Mouse (Mus musculus) heart, embryonic 13.5 days (tissue): ENCODE results near the gene Noct. TPM values are rescaled to one million over a fixed set of nuclear protein-coding genes. Genes with fewer than 3 reads are reported as not detected.

Experiments used
- ATAC-seq: fragments of 200-750 bp; cut with Nextera tagmentation; 2 replicates; pipeline ENCODE4 v1.8.0; 2017; ENCODE audit warnings: moderate TSS enrichment; ENCODE audit not compliant: insufficient number of reproducible peaks, low FRiP score, low TSS enrichment; ENCODE audit errors: extremely low read depth
- H3K27ac ChIP-seq: fragments of 300-500 bp; sonication (generic); replicated peaks from 2 replicates; pipeline ENCODE4 v1.5.1; 2015; ENCODE audit warnings: moderate library complexity, mild to moderate bottlenecking, inconsistent platforms
- H3K27me3 ChIP-seq: fragments of 300-500 bp; sonication (generic); replicated peaks from 2 replicates; pipeline ENCODE4 v1.6.1; 2015; ENCODE audit warnings: mild to moderate bottlenecking, inconsistent platforms
- H3K36me3 ChIP-seq: fragments of 300-500 bp; sonication (generic); 2 replicates; pipeline ENCODE4 v1.6.1; 2015; ENCODE audit warnings: mild to moderate bottlenecking, inconsistent platforms
- H3K4me1 ChIP-seq: fragments of 300-500 bp; sonication (generic); 2 replicates; pipeline ENCODE4 v1.6.1; 2015; ENCODE audit warnings: inconsistent platforms
- H3K4me2 ChIP-seq: fragments of 300-500 bp; sonication (generic); 2 replicates; pipeline ENCODE4 v1.6.1; 2015; ENCODE audit warnings: inconsistent platforms, mild to moderate bottlenecking, moderate library complexity
- H3K4me3 ChIP-seq: fragments of 300-500 bp; sonication (generic); 2 replicates; pipeline ENCODE4 v1.5.1; 2015; ENCODE audit warnings: moderate library complexity, mild to moderate bottlenecking, inconsistent platforms
- H3K9ac ChIP-seq: fragments of 300-500 bp; sonication (generic); 2 replicates; pipeline ENCODE4 v1.6.1; 2015; ENCODE audit warnings: inconsistent platforms, mild to moderate bottlenecking, moderate library complexity
- H3K9me3 ChIP-seq: fragments of 300-500 bp; sonication (generic); 2 replicates; pipeline ENCODE4 v1.6.1; 2016; ENCODE audit warnings: inconsistent platforms
- WGBS: fragments of 180-500 bp; shearing (Covaris S2); methylation state at CpG from one replicate; pipeline ENCODE4 v1.1.7; 2015; ENCODE audit warnings: mixed read lengths; 5-methylcytosine and 5-hydroxymethylcytosine counted together
- polyA plus RNA-seq: library from polyadenylated mRNA; unstranded; fragments of >200 nt; fragmentation: Nextera tagmentation; extraction: Ambion mirVana; gene quantifications from 2 replicates; pipeline ENCODE4 v1.2.1, GENCODE M21; 2015

Noct gene
- polyA plus RNA-seq, 1 experiment from 2014 or later = 8.6 TPM

DNA sequence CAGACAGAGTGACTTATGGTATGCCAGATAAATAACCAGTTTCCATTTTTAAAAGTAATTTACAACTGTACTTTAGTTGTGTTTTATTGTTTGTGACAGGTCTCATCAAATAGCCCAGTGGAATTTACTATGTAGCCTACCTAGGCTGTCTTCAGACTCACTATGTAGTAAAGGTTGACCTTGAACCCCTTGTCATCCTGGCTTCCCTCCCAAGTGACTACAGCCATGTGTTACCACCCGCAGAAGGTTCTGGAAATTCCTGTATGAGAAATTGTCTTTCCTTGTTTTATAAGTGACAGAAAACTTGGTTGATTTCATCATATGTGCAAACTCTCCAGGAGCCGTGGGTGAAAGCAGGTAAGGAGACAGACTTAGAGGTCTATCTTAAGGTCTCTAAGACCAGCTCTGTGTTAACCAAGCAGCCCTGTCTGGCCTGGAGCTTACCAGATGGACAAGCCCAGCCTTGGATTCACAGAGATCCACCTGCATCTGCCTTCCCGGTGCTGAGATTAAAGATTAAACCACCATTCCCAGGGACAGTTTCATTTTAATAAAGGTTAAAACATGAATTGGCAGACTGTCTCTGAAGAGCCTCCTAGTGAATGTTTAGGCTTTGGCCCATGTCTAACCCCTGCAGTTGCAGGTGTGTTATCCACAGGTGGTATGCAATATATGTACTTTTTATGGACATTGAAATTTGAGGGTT lies 8.1 kb downstream of the Noct start:
- no peak for ATAC-seq
- Histone ChIP-seq H3K9me3 (no peaks in the 10 kb centered on the region), H3K4me3 (no peak overlapping the region), H3K27ac (peak overlapping the region; percentile 96), H3K9ac (no peak overlapping the region; the same call in 1 of the 2 replicates), H3K4me2 (no peak overlapping the region), H3K36me3 (no peaks in the 10 kb centered on the region), H3K27me3 (no peaks in the 10 kb centered on the region), H3K4me1 (peaks cover 66% of the 10 kb centered on the region)
- 81% methylated on average over 3 of the region's 3 CpGs for WGBS

DNA sequence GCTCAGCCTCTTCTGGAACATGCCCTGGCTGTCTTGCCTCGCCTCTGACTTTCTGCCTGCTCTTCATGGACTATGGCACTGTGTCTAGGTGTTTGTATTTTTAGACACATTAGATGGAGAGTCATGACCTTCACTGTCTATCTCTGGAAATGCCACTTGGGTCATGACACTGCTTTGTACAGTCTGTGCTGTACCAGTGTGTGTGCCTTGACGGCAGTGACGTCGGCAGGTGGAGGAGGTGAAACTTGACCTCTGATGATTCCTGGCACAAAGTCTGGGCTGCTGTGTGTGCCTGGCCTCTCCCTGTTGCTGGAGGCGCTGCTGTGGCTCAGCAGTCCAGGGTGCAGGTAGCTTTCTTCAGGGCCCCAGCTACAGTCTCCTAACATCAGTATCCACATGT lies 9.2 kb downstream of the Noct start:
- H3K4me1 ChIP-seq = peaks cover 72% of the 10 kb centered on the region
- peak; percentile 39; the same call in 1 of the 2 replicates for ATAC-seq
- no peak overlapping the region for H3K4me3 ChIP-seq
- H3K36me3 ChIP-seq = no peaks in the 10 kb centered on the region
- H3K4me2 ChIP-seq = peak overlapping the region; percentile 52
- no peaks in the 10 kb centered on the region for H3K9me3 ChIP-seq
- peak overlapping the region; percentile 96 for H3K27ac ChIP-seq
- H3K9ac ChIP-seq = peak overlapping the region; percentile 65
- 30% methylated on average over 5 of the region's 5 CpGs for WGBS
- H3K27me3 ChIP-seq = no peaks in the 10 kb centered on the region

- WGBS = 22% methylated on average over 13 of the region's 13 CpGs
- no peak overlapping the region for H3K4me3 ChIP-seq
- H3K4me1 ChIP-seq = peaks cover 68% of the 10 kb centered on the region
- peak overlapping the region; percentile 52 for H3K4me2 ChIP-seq
- H3K27me3 ChIP-seq = no peaks in the 10 kb centered on the region
- H3K27ac ChIP-seq = peak overlapping the region; percentile 96
- H3K9ac ChIP-seq = peak overlapping the region; percentile 65
- H3K9me3 ChIP-seq = no peaks in the 10 kb centered on the region
- H3K36me3 ChIP-seq = no peaks in the 10 kb centered on the region
- ATAC-seq = peak; percentile 53; the same call in 1 of the 2 replicates
Measured at GRCm38 (mm10) chr3:51233918-51234751, 9.9 kb downstream of the Noct start.

DNA sequence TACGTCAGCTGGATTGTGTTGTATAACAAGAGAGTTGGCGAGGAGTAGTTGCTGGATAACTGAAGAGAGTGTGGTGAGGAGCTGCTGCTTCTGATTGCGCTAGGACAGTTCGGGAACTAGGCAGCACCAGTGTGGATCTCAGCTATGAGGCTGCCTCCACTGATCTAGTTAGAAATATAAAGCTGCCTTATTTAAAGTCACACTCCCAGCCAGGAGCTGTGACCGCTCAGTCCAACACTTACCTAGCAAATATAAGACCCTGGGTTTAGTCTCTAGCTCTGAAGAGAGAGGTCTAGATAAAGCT lies 10.5 kb downstream of the Noct start:
- ATAC-seq = no peak
- peaks cover 64% of the 10 kb centered on the region for H3K4me1 ChIP-seq
- peak overlapping the region; percentile 96; the same call in 1 of the 2 replicates for H3K27ac ChIP-seq
- H3K27me3 ChIP-seq = no peaks in the 10 kb centered on the region
- H3K9me3 ChIP-seq = no peaks in the 10 kb centered on the region
- 0 out of 2 replicates have a peak, but pooled peaks cover 3% of the 10 kb centered on the region for H3K36me3 ChIP-seq
- no peak overlapping the region; the same call in 1 of the 2 replicates for H3K9ac ChIP-seq
- WGBS = 68% methylated on average over 5 of the region's 5 CpGs
- H3K4me2 ChIP-seq = peak overlapping the region; percentile 52
- no peak overlapping the region for H3K4me3 ChIP-seq

DNA sequence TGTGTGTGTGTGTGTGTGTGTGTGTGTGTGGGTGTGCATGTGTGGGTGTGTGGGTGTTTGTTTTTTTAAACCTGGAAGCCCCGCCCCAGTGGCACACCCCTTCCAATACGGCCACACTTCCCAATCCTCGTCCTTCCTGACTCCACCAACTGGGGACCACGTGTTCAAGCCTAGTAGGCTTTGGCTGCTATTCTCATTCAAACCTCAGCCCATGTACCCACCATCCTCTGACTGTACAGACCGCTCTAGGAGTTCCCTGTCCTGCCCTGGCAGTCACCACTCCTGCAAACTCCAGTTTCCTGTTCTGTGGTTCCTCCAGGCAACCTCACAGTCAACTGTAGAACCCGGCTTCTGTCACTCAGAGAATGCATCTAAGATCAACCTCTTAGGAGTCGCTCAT lies 14.3 kb downstream of the Noct start:
- no peak overlapping the region for H3K9ac ChIP-seq
- no peaks in the 10 kb centered on the region for H3K9me3 ChIP-seq
- WGBS = 88% methylated on average over 7 of the region's 7 CpGs
- peaks cover 26% of the 10 kb centered on the region for H3K4me1 ChIP-seq
- no peak overlapping the region for H3K4me3 ChIP-seq
- no peak for ATAC-seq
- no peaks in the 10 kb centered on the region for H3K27me3 ChIP-seq
- H3K36me3 ChIP-seq = 0 out of 2 replicates have a peak, but pooled peaks cover 3% of the 10 kb centered on the region
- H3K27ac ChIP-seq = no peak overlapping the region
- no peak overlapping the region for H3K4me2 ChIP-seq

- H3K27ac ChIP-seq = no peak overlapping the region
- H3K4me1 ChIP-seq = peaks cover 17% of the 10 kb centered on the region
- no peaks in the 10 kb centered on the region for H3K9me3 ChIP-seq
- 0 out of 2 replicates have a peak, but pooled peaks cover 3% of the 10 kb centered on the region for H3K36me3 ChIP-seq
- WGBS = 93% methylated on average over 3 of the region's 3 CpGs
- H3K4me2 ChIP-seq = no peak overlapping the region
- no peak for ATAC-seq
- H3K9ac ChIP-seq = no peak overlapping the region
- no peak overlapping the region for H3K4me3 ChIP-seq
- H3K27me3 ChIP-seq = no peaks in the 10 kb centered on the region
Measured at GRCm38 (mm10) chr3:51239541-51239940, 15.3 kb downstream of the Noct start.

GRCm38 (mm10) chr3:51247704-51248103 lies 23.5 kb downstream of the Noct start:
- H3K9ac ChIP-seq = no peak overlapping the region
- no peak; the same call in 1 of the 2 replicates for ATAC-seq
- 72% methylated on average over 16 of the region's 16 CpGs for WGBS
- H3K4me1 ChIP-seq = peaks cover 3% of the 10 kb centered on the region; the same call in 1 of the 2 replicates
- no peaks in the 10 kb centered on the region for H3K27me3 ChIP-seq
- H3K9me3 ChIP-seq = no peaks in the 10 kb centered on the region
- H3K4me3 ChIP-seq = no peak overlapping the region
- H3K27ac ChIP-seq = no peak overlapping the region
- H3K36me3 ChIP-seq = peaks cover 50% of the 10 kb centered on the region
- no peak overlapping the region for H3K4me2 ChIP-seq

- no peak for ATAC-seq
- Histone ChIP-seq H3K27me3 (no peaks in the 10 kb centered on the region), H3K27ac (no peak overlapping the region), H3K36me3 (peaks cover 59% of the 10 kb centered on the region), H3K4me1 (peaks cover 5% of the 10 kb centered on the region; the same call in 1 of the 2 replicates), H3K4me2 (no peak overlapping the region), H3K9me3 (no peaks in the 10 kb centered on the region), H3K9ac (no peak overlapping the region), H3K4me3 (no peak overlapping the region)
- 92% methylated on average over 6 of the region's 6 CpGs for WGBS
Measured at GRCm38 (mm10) chr3:51248600-51248999, 24.4 kb downstream of the Noct start.

- peaks cover 5% of the 10 kb centered on the region; the same call in 1 of the 2 replicates for H3K4me1 ChIP-seq
- ATAC-seq = no peak
- H3K9me3 ChIP-seq = no peaks in the 10 kb centered on the region
- WGBS = 81% methylated on average over 11 of the region's 11 CpGs
- no peak overlapping the region for H3K4me2 ChIP-seq
- H3K36me3 ChIP-seq = peaks cover 67% of the 10 kb centered on the region
- no peaks in the 10 kb centered on the region for H3K27me3 ChIP-seq
- no peak overlapping the region for H3K27ac ChIP-seq
- no peak overlapping the region for H3K4me3 ChIP-seq
- no peak overlapping the region for H3K9ac ChIP-seq
Measured at GRCm38 (mm10) chr3:51249460-51249859, 25.2 kb downstream of the Noct start.

DNA sequence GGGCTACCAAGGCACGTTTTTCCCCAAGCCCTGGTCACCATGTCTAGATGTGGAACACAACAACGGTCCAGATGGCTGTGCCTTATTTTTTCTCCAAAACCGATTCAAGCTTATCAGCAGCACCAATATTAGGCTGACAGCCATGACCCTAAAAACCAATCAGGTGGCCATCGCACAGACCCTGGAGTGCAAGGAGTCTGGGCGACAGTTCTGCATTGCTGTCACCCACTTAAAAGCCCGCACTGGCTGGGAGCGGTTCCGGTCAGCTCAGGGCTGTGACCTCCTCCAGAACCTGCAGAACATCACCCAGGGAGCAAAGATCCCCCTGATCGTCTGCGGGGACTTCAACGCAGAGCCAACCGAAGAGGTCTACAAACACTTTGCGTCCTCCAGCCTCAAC lies 25.6 kb downstream of the Noct start:
- no peak overlapping the region for H3K27ac ChIP-seq
- WGBS = 89% methylated on average over 13 of the region's 13 CpGs
- ATAC-seq = no peak
- no peaks in the 10 kb centered on the region for H3K9me3 ChIP-seq
- H3K9ac ChIP-seq = no peak overlapping the region
- peaks cover 71% of the 10 kb centered on the region for H3K36me3 ChIP-seq
- no peaks in the 10 kb centered on the region for H3K27me3 ChIP-seq
- no peak overlapping the region for H3K4me2 ChIP-seq
- peaks cover 5% of the 10 kb centered on the region; the same call in 1 of the 2 replicates for H3K4me1 ChIP-seq
- H3K4me3 ChIP-seq = no peak overlapping the region

DNA sequence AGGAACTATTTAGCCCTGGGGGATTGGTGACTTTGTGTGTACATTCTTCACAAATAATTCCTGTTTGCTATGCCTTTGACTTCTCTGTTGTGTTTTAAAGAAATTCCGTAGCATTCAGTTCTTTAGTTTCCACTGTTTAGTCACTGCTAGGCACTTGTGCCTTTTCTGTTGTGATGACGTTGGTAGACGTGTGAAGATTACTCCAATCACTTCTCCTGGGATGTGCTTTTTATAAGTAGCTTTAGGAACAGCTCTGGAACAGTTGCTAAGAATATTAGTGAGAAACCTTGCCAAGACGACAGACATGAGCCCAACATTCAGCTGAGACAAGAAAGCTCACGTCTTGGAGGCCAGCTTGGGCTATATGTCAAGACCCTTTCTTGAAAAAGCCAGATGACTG lies 26.8 kb downstream of the Noct start:
- H3K4me3 ChIP-seq = no peak overlapping the region
- no peaks in the 10 kb centered on the region for H3K27me3 ChIP-seq
- H3K4me1 ChIP-seq = peaks cover 5% of the 10 kb centered on the region; the same call in 1 of the 2 replicates
- ATAC-seq = no peak
- no peak overlapping the region for H3K4me2 ChIP-seq
- H3K9me3 ChIP-seq = no peaks in the 10 kb centered on the region
- no peak overlapping the region for H3K9ac ChIP-seq
- peaks cover 77% of the 10 kb centered on the region for H3K36me3 ChIP-seq
- WGBS = 65% methylated on average over 5 of the region's 5 CpGs
- H3K27ac ChIP-seq = no peak overlapping the region
